Mouse (Mus musculus) spleen, postnatal 0 days (tissue): ENCODE results near the gene Tm9sf4. TPM values are rescaled to one million over a fixed set of nuclear protein-coding genes. Genes with fewer than 3 reads are reported as not detected.

ENCODE experiments used
- polyA plus RNA-seq: library from polyadenylated mRNA; unstranded; fragments of >200 nt; fragmentation: Nextera tagmentation; extraction: Ambion mirVana; gene quantifications from 2 replicates; pipeline ENCODE4 v1.2.1, GENCODE M21; 2015

The Tm9sf4 gene
- 21.3 and 28.7 TPM in 2 replicates for polyA plus RNA-seq

GRCm38 (mm10) chr2:153160844-153161683 is at the start of gene Tm9sf4:
TSS of gene Tm9sf4 (plus strand) at chr2:153161303.

GRCm38 (mm10) chr2:153224946-153225594 is 64.0 kb downstream of the Tm9sf4 start, which contains the start of gene Tspyl3:
TSS of gene Tspyl3 (minus strand) at chr2:153225441.

GRCm38 (mm10) chr2:153241250-153242014 is 80.3 kb downstream of the Tm9sf4 start, which contains the start of the genes Plagl2 and Pofut1:
TSS of gene Plagl2 (minus strand) at chr2:153241426.
TSS of gene Pofut1 (plus strand) at chr2:153241533.

Other genes starting within 250 kb of the Tm9sf4 start
- 0.04 and 0.12 TPM in 2 replicates for gene Mylk2, start 250.0 kb upstream of the Tm9sf4 start, polyA plus RNA-seq
- 8.4 and 8.9 TPM in 2 replicates for gene Foxs1, start 228.1 kb upstream of the Tm9sf4 start, polyA plus RNA-seq
- 0.06 and 0.13 TPM in 2 replicates for gene Dusp15, start 209.6 kb upstream of the Tm9sf4 start, polyA plus RNA-seq
- 0.17 and 0.32 TPM in 2 replicates for gene Ttll9, start 198.8 kb upstream of the Tm9sf4 start, polyA plus RNA-seq
- 58.0 and 68.5 TPM in 2 replicates for gene Pdrg1, start 145.9 kb upstream of the Tm9sf4 start, polyA plus RNA-seq
- 0.05 TPM in 1 of 2 replicates, not detected in the other for gene Xkr7, start 129.5 kb upstream of the Tm9sf4 start, polyA plus RNA-seq
- 2.3 and 3.1 TPM in 2 replicates for gene Ccm2l, start 95.3 kb upstream of the Tm9sf4 start, polyA plus RNA-seq
- 21.3 and 29.9 TPM in 2 replicates for gene Hck, start 52.8 kb upstream of the Tm9sf4 start, polyA plus RNA-seq
- 4.3 and 5.1 TPM in 2 replicates for gene Tspyl3, start 64.1 kb downstream of the Tm9sf4 start, polyA plus RNA-seq
- gene Plagl2, start 80.1 kb downstream of the Tm9sf4 start, polyA plus RNA-seq = 11.7 and 12.3 TPM in 2 replicates
- gene Pofut1, start 80.2 kb downstream of the Tm9sf4 start, polyA plus RNA-seq = 5.5 TPM in 2 replicates
- gene Kif3b, start 130.1 kb downstream of the Tm9sf4 start, polyA plus RNA-seq = 2.8 and 3.9 TPM in 2 replicates
- 10.9 and 13.5 TPM in 2 replicates for gene Asxl1, start 184.5 kb downstream of the Tm9sf4 start, polyA plus RNA-seq